Mouse (Mus musculus) MEL (cell line): ENCODE results near the gene Wdr35. TPM values are rescaled to one million over a fixed set of nuclear protein-coding genes. Genes with fewer than 3 reads are reported as not detected.

Experiments
- DNase-seq: peaks from one replicate; pipeline ENCODE4 v3.0.0; 2011; ENCODE audit warnings: low read depth, low spot score
- H3K27ac ChIP-seq: 2 replicates; pipeline ENCODE4 v1.5.1; 2012; ENCODE audit warnings: low read depth, mild to moderate bottlenecking, control low read depth, low read length, moderate library complexity; ENCODE audit not compliant: control insufficient read depth
- H3K27me3 ChIP-seq, 2 experiments: fragments of 150-350 bp in 1 of 2; sonication (generic) in 1 of 2; 2 replicates each; pipeline ENCODE4 v1.6.1; 2012; ENCODE audit warnings: low read length in 2 of 2, mild to moderate bottlenecking in 2 of 2, improper control_type of control experiment in 1 of 2, moderate library complexity in 1 of 2; ENCODE audit not compliant: insufficient read depth in 2 of 2, control insufficient read depth in 1 of 2
- H3K36me3 ChIP-seq, 2 experiments: 2 replicates each; pipeline ENCODE4 v1.6.1; 2012 to 2014; ENCODE audit warnings: low read length in 2 of 2, improper control_type of control experiment in 1 of 2, inconsistent platforms in 1 of 2, mild to moderate bottlenecking in 1 of 2; ENCODE audit not compliant: insufficient read depth in 2 of 2, control insufficient read depth in 1 of 2
- H3K4me1 ChIP-seq, 2 experiments: fragments of 150-350 bp in 1 of 2; sonication (generic) in 1 of 2; 2 replicates each; pipeline ENCODE4 v1.6.1; 2012; ENCODE audit warnings: low read length in 2 of 2, improper control_type of control experiment in 1 of 2, mild to moderate bottlenecking in 1 of 2; ENCODE audit not compliant: insufficient read depth in 2 of 2, control insufficient read depth in 1 of 2
- H3K4me3 ChIP-seq, 2 experiments: fragments of 150-350 bp in 1 of 2; sonication (generic) in 1 of 2; 2 replicates each; pipeline ENCODE4 v1.5.1; 2012; ENCODE audit warnings: low read depth in 2 of 2, low read length in 2 of 2, mild to moderate bottlenecking in 2 of 2, moderate library complexity in 2 of 2, control low read depth in 1 of 2, improper control_type of control experiment in 1 of 2; ENCODE audit not compliant: control insufficient read depth in 1 of 2, insufficient read depth in 1 of 2
- H3K79me2 ChIP-seq: 2 replicates; pipeline ENCODE4 v1.6.1; 2012; ENCODE audit warnings: mild to moderate bottlenecking, low read length, moderate library complexity; ENCODE audit not compliant: control insufficient read depth, poor library complexity, insufficient read depth
- H3K9ac ChIP-seq: 2 replicates; pipeline ENCODE4 v1.6.1; 2012; ENCODE audit warnings: low read depth, mild to moderate bottlenecking, control low read depth, low read length, moderate library complexity; ENCODE audit not compliant: control insufficient read depth, poor library complexity, severe bottlenecking
- H3K9me3 ChIP-seq: fragments of 150-350 bp; sonication (generic); replicated peaks from 2 replicates; pipeline ENCODE4 v1.6.1; 2012; ENCODE audit warnings: mild to moderate bottlenecking, low read length, improper control_type of control experiment, moderate library complexity; ENCODE audit not compliant: insufficient read depth
- BHLHE40 ChIP-seq: IDR thresholded peaks from 2 replicates; pipeline ENCODE4 v1.6.1; 2012; ENCODE audit warnings: low read depth, mild to moderate bottlenecking, inconsistent platforms, low read length, improper control_type of control experiment, borderline replicate concordance
- CHD1 ChIP-seq: IDR thresholded peaks from 2 replicates; pipeline ENCODE4 v1.6.1; 2012; ENCODE audit warnings: low read depth, mild to moderate bottlenecking, inconsistent platforms, low read length, improper control_type of control experiment
- CHD2 ChIP-seq: IDR thresholded peaks from 2 replicates; pipeline ENCODE4 v1.6.1; 2011; ENCODE audit warnings: low read length, improper control_type of control experiment
- CTCF ChIP-seq, 3 experiments: IDR thresholded peaks in 2 of 3; conservative IDR thresholded peaks in 1 of 3; 2 replicates each; pipeline ENCODE4 v1.5.1; 2011 to 2012; ENCODE audit warnings: low read length in 3 of 3, low read depth in 2 of 3, mild to moderate bottlenecking in 2 of 3, improper control_type of control experiment in 1 of 3, inconsistent platforms in 1 of 3, mixed read lengths in 1 of 3, moderate library complexity in 1 of 3; ENCODE audit not compliant: control insufficient read depth in 1 of 3, insufficient read depth in 1 of 3, poor library complexity in 1 of 3, severe bottlenecking in 1 of 3
- ELF1 ChIP-seq: IDR thresholded peaks from 2 replicates; pipeline ENCODE4 v1.6.1; 2014; ENCODE audit warnings: low read depth, mild to moderate bottlenecking, inconsistent platforms, low read length, improper control_type of control experiment, moderate library complexity
- GATA1 ChIP-seq: IDR thresholded peaks from 2 replicates; pipeline ENCODE4 v1.6.1; 2011; ENCODE audit warnings: low read depth, low read length, improper control_type of control experiment
- HCFC1 ChIP-seq: IDR thresholded peaks from 2 replicates; pipeline ENCODE4 v1.6.1; 2012; ENCODE audit warnings: low read depth, mild to moderate bottlenecking, inconsistent platforms, low read length, improper control_type of control experiment, moderate library complexity
- JUND ChIP-seq: IDR thresholded peaks from 2 replicates; pipeline ENCODE4 v1.6.1; 2011; ENCODE audit warnings: low read depth, mild to moderate bottlenecking, improper control_type of control experiment, low read length
- KAT2A ChIP-seq: conservative IDR thresholded peaks from 2 replicates; pipeline ENCODE4 v1.6.1; 2012; ENCODE audit warnings: low read depth, low read length, improper control_type of control experiment, inconsistent platforms
- MAFK ChIP-seq: IDR thresholded peaks from 2 replicates; pipeline ENCODE4 v1.6.1; 2011; ENCODE audit warnings: low read depth, mild to moderate bottlenecking, low read length, improper control_type of control experiment, borderline replicate concordance
- MAX ChIP-seq: IDR thresholded peaks from 2 replicates; pipeline ENCODE4 v1.6.1; 2011; ENCODE audit warnings: low read length, improper control_type of control experiment
- MAZ ChIP-seq: IDR thresholded peaks from 2 replicates; pipeline ENCODE4 v1.6.1; 2012; ENCODE audit warnings: low read depth, mild to moderate bottlenecking, inconsistent platforms, low read length, improper control_type of control experiment
- MXI1 ChIP-seq: IDR thresholded peaks from 2 replicates; pipeline ENCODE4 v1.6.1; 2011; ENCODE audit warnings: mild to moderate bottlenecking, low read depth, low read length, improper control_type of control experiment
- MYC ChIP-seq: IDR thresholded peaks from 2 replicates; pipeline ENCODE4 v1.6.1; 2011; ENCODE audit warnings: low read depth, mild to moderate bottlenecking, low read length, improper control_type of control experiment, moderate library complexity
- NELFE ChIP-seq: IDR thresholded peaks from 2 replicates; pipeline ENCODE4 v1.6.1; 2011; ENCODE audit warnings: low read depth, low read length, improper control_type of control experiment
- POLR2A ChIP-seq, 2 experiments: IDR thresholded peaks; 2 replicates each; pipeline ENCODE4 v1.6.1; 2011 to 2012; ENCODE audit warnings: low read length in 2 of 2, mild to moderate bottlenecking in 2 of 2, control low read depth in 1 of 2, improper control_type of control experiment in 1 of 2, low read depth in 1 of 2, moderate library complexity in 1 of 2; ENCODE audit not compliant: control insufficient read depth in 1 of 2, insufficient read depth in 1 of 2, poor library complexity in 1 of 2
- POLR2AphosphoS2 ChIP-seq: IDR thresholded peaks from 2 replicates; pipeline ENCODE4 v1.6.1; 2011; ENCODE audit warnings: low read length, improper control_type of control experiment
- POLR2AphosphoS5 ChIP-seq: IDR thresholded peaks from 2 replicates; pipeline ENCODE4 v1.6.1; 2012; ENCODE audit warnings: low read depth, borderline replicate concordance, mild to moderate bottlenecking, inconsistent platforms, low read length, moderate library complexity, mixed read lengths
- RCOR1 ChIP-seq: IDR thresholded peaks from 2 replicates; pipeline ENCODE4 v1.6.1; 2012; ENCODE audit warnings: low read depth, mild to moderate bottlenecking, inconsistent platforms, low read length, improper control_type of control experiment
- SIN3A ChIP-seq: IDR thresholded peaks from 2 replicates; pipeline ENCODE4 v1.6.1; 2012; ENCODE audit warnings: low read length, improper control_type of control experiment, inconsistent platforms
- SMC3 ChIP-seq: IDR thresholded peaks from 2 replicates; pipeline ENCODE4 v1.6.1; 2011; ENCODE audit warnings: low read depth, low read length, improper control_type of control experiment
- TAL1 ChIP-seq: IDR thresholded peaks from 2 replicates; pipeline ENCODE4 v1.6.1; 2012; ENCODE audit warnings: mild to moderate bottlenecking, inconsistent platforms, low read length, moderate library complexity, mixed read lengths
- TBP ChIP-seq: IDR thresholded peaks from 2 replicates; pipeline ENCODE4 v1.8.0; 2011; ENCODE audit warnings: low read depth, low read length, improper control_type of control experiment
- UBTF ChIP-seq: IDR thresholded peaks from 2 replicates; pipeline ENCODE4 v1.6.1; 2012; ENCODE audit warnings: low read depth, mild to moderate bottlenecking, inconsistent platforms, low read length, improper control_type of control experiment, moderate library complexity, borderline replicate concordance; ENCODE audit not compliant: insufficient read depth
- USF2 ChIP-seq, 2 experiments: IDR thresholded peaks; 2 replicates each; pipeline ENCODE4 v1.6.1; 2011 to 2012; ENCODE audit warnings: improper control_type of control experiment in 2 of 2, low read length in 2 of 2, borderline replicate concordance in 1 of 2, inconsistent platforms in 1 of 2, low read depth in 1 of 2, mild to moderate bottlenecking in 1 of 2; ENCODE audit not compliant: insufficient read depth in 1 of 2
- ZC3H11A ChIP-seq: IDR thresholded peaks from 2 replicates; pipeline ENCODE4 v1.6.1; 2012; ENCODE audit warnings: low read depth, mild to moderate bottlenecking, inconsistent platforms, low read length, improper control_type of control experiment
- ZKSCAN1 ChIP-seq: IDR thresholded peaks from 2 replicates; pipeline ENCODE4 v1.6.1; 2012; ENCODE audit warnings: low read depth, mild to moderate bottlenecking, inconsistent platforms, low read length, improper control_type of control experiment, moderate library complexity
- ZMIZ1 ChIP-seq: IDR thresholded peaks from 2 replicates; pipeline ENCODE4 v1.6.1; 2012; ENCODE audit warnings: low read depth, mild to moderate bottlenecking, inconsistent platforms, low read length, improper control_type of control experiment, moderate library complexity
- ZNF384 ChIP-seq: IDR thresholded peaks from 2 replicates; pipeline ENCODE4 v1.6.1; 2012; ENCODE audit warnings: low read depth, mild to moderate bottlenecking, inconsistent platforms, low read length, improper control_type of control experiment
- polyA plus RNA-seq, 2 experiments: library from polyadenylated mRNA; stranded (reverse) in 1 of 2; unstranded in 1 of 2; fragments of >175 nt in 1 of 2; fragments of >200 nt in 1 of 2; gene quantifications; 2 replicates each; pipeline versions ENCODE4 v1.2.1 to v1.2.4; 2012; ENCODE audit warnings: low replicate concordance in 2 of 2, low read depth in 1 of 2; ENCODE audit not compliant: insufficient read length in 2 of 2, insufficient read depth in 1 of 2, missing spikeins in 1 of 2
- total RNA-seq: library from RNA; depleted of rRNA; stranded (reverse); fragments of 300-350 nt; gene quantifications from 2 replicates; pipeline ENCODE4 v1.2.3, GENCODE M21; 2012

Wdr35 gene
- total and polyA plus RNA-seq, 3 experiments = 5.7 to 5.9 TPM; not detected in 1

DNA sequence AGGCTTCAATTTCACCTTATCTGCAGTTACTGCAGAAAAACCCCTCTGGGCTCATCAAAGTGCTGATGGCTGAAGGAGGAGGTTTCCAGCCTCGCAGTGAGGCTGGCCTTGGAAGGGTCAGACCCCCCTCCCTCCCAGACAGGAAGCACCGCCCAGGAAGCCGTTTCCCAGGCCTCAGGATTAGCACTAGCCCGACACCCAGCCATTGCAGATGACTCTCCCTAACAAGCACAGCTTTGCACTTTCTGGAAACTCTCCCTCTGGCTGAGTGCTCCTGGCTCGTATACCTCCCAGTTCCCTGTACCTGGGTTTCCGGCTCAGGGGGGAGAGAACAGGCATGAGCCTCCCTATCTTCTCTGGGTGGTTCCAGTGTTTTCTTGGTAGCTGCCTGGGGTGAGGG, 77.1 kb downstream of the Wdr35 start:
- H3K27ac ChIP-seq = no peak overlapping the region
- H3K79me2 ChIP-seq = no peaks in the 10 kb centered on the region
- no peaks in the 10 kb centered on the region for H3K9me3 ChIP-seq
- DNase-seq = no peak
- H3K4me3 ChIP-seq = no peak overlapping the region
- H3K9ac ChIP-seq = no peak overlapping the region
- H3K36me3 ChIP-seq = no peaks in the 10 kb centered on the region
- no peaks in the 10 kb centered on the region for H3K4me1 ChIP-seq
- TF ChIP-seq UBTF = no peak
- no peak for TF ChIP-seq SIN3A
- TF ChIP-seq ELF1 = no peak
- TF ChIP-seq TBP = no peak
- no peak for TF ChIP-seq USF2 (IDR thresholded peaks at IDR 0.05; ENCODE audit: borderline replicate concordance in 1 of 2, insufficient read depth in 1 of 2, low read depth in 1 of 2, low read length in 2 of 2)
- TF ChIP-seq JUND = no peak
- TF ChIP-seq MXI1 = no peak
- TF ChIP-seq POLR2AphosphoS2 = no peak
- TF ChIP-seq HCFC1 = no peak
- TF ChIP-seq ZMIZ1 = no peak
- no peak for TF ChIP-seq MAX
- TF ChIP-seq MAFK = no peak
- no peak for TF ChIP-seq ZC3H11A
- TF ChIP-seq KAT2A = no peak
- TF ChIP-seq GATA1 = no peak
- no peak for TF ChIP-seq ZNF384
- H3K27me3 ChIP-seq = no peaks in the 10 kb centered on the region; a peak in 1 of 4 replicates

GRCm38 (mm10) chr12:9052075-9052829, 78.6 kb downstream of the Wdr35 start:
- DNase-seq = peak; percentile 79
- Histone ChIP-seq H3K4me1 (no peaks in the 10 kb centered on the region), H3K27ac (no peak overlapping the region), H3K27me3 (no peaks in the 10 kb centered on the region; a peak in 1 of 4 replicates), H3K79me2 (no peaks in the 10 kb centered on the region), H3K9me3 (no peaks in the 10 kb centered on the region), H3K9ac (no peak overlapping the region), H3K4me3 (no peak overlapping the region), H3K36me3 (no peaks in the 10 kb centered on the region)
- no peak for TF ChIP-seq ZKSCAN1
- TF ChIP-seq USF2 (IDR thresholded peaks at IDR 0.05; ENCODE audit: borderline replicate concordance in 1 of 2, insufficient read depth in 1 of 2, low read depth in 1 of 2, low read length in 2 of 2) = no peak
- no peak for TF ChIP-seq KAT2A
- peak; percentile 57 for TF ChIP-seq MAX
- TF ChIP-seq NELFE = no peak
- peak; percentile 70; the same call in 1 of the 2 replicates for TF ChIP-seq MYC
- no peak for TF ChIP-seq MAFK
- no peak for TF ChIP-seq BHLHE40
- TF ChIP-seq JUND = no peak
- peak; percentile 88 for TF ChIP-seq SMC3
- peak; percentile 88 to 98 (median 95) for TF ChIP-seq CTCF (IDR thresholded peaks at IDR 0.05 in 2 of 3, conservative IDR thresholded peaks at IDR 0.05 in 1 of 3; ENCODE audit: control insufficient read depth in 1 of 3, insufficient read depth in 1 of 3, low read depth in 2 of 3, low read length in 3 of 3, poor library complexity in 1 of 3, severe bottlenecking in 1 of 3)
- TF ChIP-seq TBP = no peak
- no peak for TF ChIP-seq MAZ
- no peak for TF ChIP-seq POLR2A (IDR thresholded peaks at IDR 0.05; ENCODE audit: control insufficient read depth in 1 of 2, insufficient read depth in 1 of 2, low read depth in 1 of 2, low read length in 2 of 2, poor library complexity in 1 of 2)
- TF ChIP-seq ZNF384 = no peak
- TF ChIP-seq UBTF = no peak
- TF ChIP-seq CHD2 = no peak
- TF ChIP-seq TAL1 = no peak
- TF ChIP-seq ELF1 = no peak
- no peak for TF ChIP-seq CHD1
- TF ChIP-seq HCFC1 = no peak
- TF ChIP-seq ZC3H11A = peak; percentile 77
- TF ChIP-seq POLR2AphosphoS5 = no peak
- no peak for TF ChIP-seq ZMIZ1
- no peak for TF ChIP-seq RCOR1
